In genomic region chr1:106713621-106714529, GRCm38 (mm10) we compare ENCODE assay signal across 8 mouse cellular contexts. TPM values are rescaled to one million over a fixed set of nuclear protein-coding genes. Genes with fewer than 3 reads are reported as not detected.
DNase-seq lines count a peak whose midpoint lies in the region; ATAC-seq and TF ChIP-seq lines count a peak whose summit lies in the region.

TSS of gene Bcl2 (minus strand) at chr1:106714274.

- TF ChIP-seq POLR2A in myocyte (IDR thresholded peaks at IDR 0.05; ENCODE audit: insufficient read length, low read depth): peak; percentile 53

- H3K79me2 ChIP-seq in myocyte (ENCODE audit: control insufficient read depth, insufficient read depth): no peaks in the 10 kb centered on the region

- H3K36me3 ChIP-seq in embryonic facial prominence, embryonic 12.5 days: no peaks in the 10 kb centered on the region
- H3K36me3 ChIP-seq in heart, embryonic 10.5 days: no peaks in the 10 kb centered on the region
- no peaks in the 10 kb centered on the region for H3K36me3 ChIP-seq in kidney, embryonic 15.5 days
- H3K36me3 ChIP-seq in liver, embryonic 11.5 days (ENCODE audit: control insufficient read depth, insufficient read depth, low read length): no peaks in the 10 kb centered on the region
- H3K36me3 ChIP-seq in myocyte (ENCODE audit: control insufficient read depth, insufficient read depth): no peaks in the 10 kb centered on the region

- no peaks in the 10 kb centered on the region for H3K9me3 ChIP-seq in embryonic facial prominence, embryonic 12.5 days
- no peaks in the 10 kb centered on the region for H3K9me3 ChIP-seq in heart, embryonic 10.5 days
- H3K9me3 ChIP-seq in kidney, embryonic 15.5 days (replicated peaks): no peaks in the 10 kb centered on the region
- no peaks in the 10 kb centered on the region for H3K9me3 ChIP-seq in liver, embryonic 11.5 days (ENCODE audit: control insufficient read depth, low read length)

- peak within 1 kb of the TSS; percentile 85 for H3K9ac ChIP-seq in embryonic facial prominence, embryonic 12.5 days
- H3K9ac ChIP-seq in kidney, embryonic 15.5 days: peak within 1 kb of the TSS; percentile 85
- peak within 1 kb of the TSS; percentile 71 for H3K9ac ChIP-seq in liver, embryonic 11.5 days (ENCODE audit: low read depth, low read length)

- DNase-seq in layer of hippocampus, adult 11-12 months (ENCODE audit: low spot score): peak; percentile 62
- DNase-seq in layer of hippocampus, adult 9-10 months (ENCODE audit: low spot score): no peak
- peak; percentile 89 for DNase-seq in heart, embryonic 10.5 days (ENCODE audit: low spot score)
- peak; percentile 76 for DNase-seq in liver, embryonic 11.5 days (ENCODE audit: low spot score)
- peak; percentile 60 to 80 for DNase-seq in spleen, postnatal 4 days (ENCODE audit: low spot score in 2 of 2)

- H3K27me3 ChIP-seq in embryonic facial prominence, embryonic 12.5 days: no peaks in the 10 kb centered on the region
- no peaks in the 10 kb centered on the region for H3K27me3 ChIP-seq in heart, embryonic 10.5 days (ENCODE audit: insufficient read depth, poor library complexity, severe bottlenecking)
- H3K27me3 ChIP-seq in kidney, embryonic 15.5 days: no peaks in the 10 kb centered on the region
- peaks cover 11% of the 10 kb centered on the region for H3K27me3 ChIP-seq in liver, embryonic 11.5 days (replicated peaks; ENCODE audit: control insufficient read depth, insufficient read depth, low read length)
- H3K27me3 ChIP-seq in myocyte (ENCODE audit: control insufficient read depth, insufficient read depth, insufficient read length): no peaks in the 10 kb centered on the region

- under 1% methylated on average over 91 of the region's 95 CpGs for WGBS in embryonic facial prominence, embryonic 12.5 days
- under 1% methylated on average over 94 of the region's 95 CpGs for WGBS in heart, embryonic 10.5 days
- under 1% methylated on average over 69 of the region's 95 CpGs for WGBS in kidney, embryonic 15.5 days
- under 1% methylated on average over 80 of the region's 95 CpGs for WGBS in liver, embryonic 11.5 days

- H3K4me3 ChIP-seq in embryonic facial prominence, embryonic 12.5 days: peak within 1 kb of the TSS; percentile 76
- peak within 1 kb of the TSS; percentile 85 for H3K4me3 ChIP-seq in heart, embryonic 10.5 days
- H3K4me3 ChIP-seq in kidney, embryonic 15.5 days (replicated peaks): peak within 1 kb of the TSS; percentile 83
- H3K4me3 ChIP-seq in liver, embryonic 11.5 days (ENCODE audit: low read depth, low read length): peak within 1 kb of the TSS; percentile 73
- peak within 1 kb of the TSS; percentile 41 for H3K4me3 ChIP-seq in myocyte

- ATAC-seq in embryonic facial prominence, embryonic 12.5 days (ENCODE audit: insufficient number of reproducible peaks, insufficient read depth, low FRiP score, low TSS enrichment): peak; percentile 78
- ATAC-seq in kidney, embryonic 15.5 days (replicated peaks; ENCODE audit: low FRiP score): peak; percentile 80
- peak; percentile 72 for ATAC-seq in liver, embryonic 11.5 days (replicated peaks; ENCODE audit: low FRiP score)

- peak within 1 kb of the TSS; percentile 89 for H3K27ac ChIP-seq in embryonic facial prominence, embryonic 12.5 days
- peak within 1 kb of the TSS; percentile 96 for H3K27ac ChIP-seq in heart, embryonic 10.5 days
- peak within 1 kb of the TSS; percentile 95 for H3K27ac ChIP-seq in kidney, embryonic 15.5 days
- peak within 1 kb of the TSS; percentile 76 for H3K27ac ChIP-seq in liver, embryonic 11.5 days (ENCODE audit: low read depth, low read length)

- peak within 1 kb of the TSS; percentile 95 for H3K4me2 ChIP-seq in embryonic facial prominence, embryonic 12.5 days (replicated peaks)
- H3K4me2 ChIP-seq in kidney, embryonic 15.5 days: peak within 1 kb of the TSS; percentile 90
- peak within 1 kb of the TSS; percentile 71 for H3K4me2 ChIP-seq in liver, embryonic 11.5 days
- peak within 1 kb of the TSS; percentile 81 for H3K4me2 ChIP-seq in myocyte (ENCODE audit: low read depth)

- peak within 1 kb of the TSS; percentile 78 for H3ac ChIP-seq in myocyte (ENCODE audit: control insufficient read depth, insufficient read length)

- peaks cover 16% of the 10 kb centered on the region for H3K4me1 ChIP-seq in embryonic facial prominence, embryonic 12.5 days
- H3K4me1 ChIP-seq in heart, embryonic 10.5 days: peaks cover 17% of the 10 kb centered on the region
- H3K4me1 ChIP-seq in kidney, embryonic 15.5 days: peaks cover 46% of the 10 kb centered on the region
- H3K4me1 ChIP-seq in liver, embryonic 11.5 days (replicated peaks; ENCODE audit: control insufficient read depth, insufficient read depth, low read length): peaks cover 15% of the 10 kb centered on the region

TF ChIP-seq in myocyte, 11 proteins besides CTCF, POLR2A, EP300 and RAD21:
- TF ChIP-seq MYOD1 (IDR thresholded peaks at IDR 0.05; ENCODE audit: control insufficient read depth in 1 of 3, insufficient read length in 2 of 3, low read depth in 2 of 3) (peak in 1 of 3 experiments; percentile 17), POLR2AphosphoS2 (IDR thresholded peaks at IDR 0.05; ENCODE audit: insufficient read length, low read depth) (peak; percentile 33), REST (IDR thresholded peaks at IDR 0.05; ENCODE audit: insufficient read depth, insufficient read length) (no peak), MYOG (IDR thresholded peaks at IDR 0.05; ENCODE audit: control insufficient read depth in 1 of 3, insufficient read depth in 1 of 3, insufficient read length in 2 of 3, low read depth in 2 of 3) (peak in 1 of 3 experiments; percentile 9)

RNA-seq across cellular contexts. Expression of gene Bcl2, which starts in this region (rescaled TPM):
- 18.1 TPM in 2 replicates for polyA plus RNA-seq in embryonic facial prominence, embryonic 12.5 days (2016; fragmentation: Nextera tagmentation; extraction: Ambion mirVana)
- 12.1 and 15.0 TPM in 2 replicates for polyA plus RNA-seq in heart, embryonic 10.5 days (2016; fragmentation: Nextera tagmentation; extraction: Ambion mirVana)
- polyA plus RNA-seq in kidney, embryonic 15.5 days (2015; fragmentation: Nextera tagmentation; extraction: Ambion mirVana): 26.4 and 26.7 TPM in 2 replicates
- 2.8 and 3.3 TPM in 2 replicates for polyA plus RNA-seq in liver, embryonic 11.5 days (2014; fragmentation: Nextera tagmentation; extraction: Ambion mirVana)
- polyA plus RNA-seq in myocyte (2012; fragmentation: generic; extraction: Trizol): 1.9 TPM
